Mouse (Mus musculus): ENCODE measurements around the gene Msto1. TPM values are rescaled to one million over a fixed set of nuclear protein-coding genes. Genes with fewer than 3 reads are reported as not detected.
"Not testable (repeated sequence)": the region's sequence is repeated elsewhere in the genome, so short reads cannot be mapped to it uniquely, and the experiment has no call there.

The Msto1 gene
- polyA plus RNA-seq, 1 experiment from 2014 or later, result 53.5 TPM

DNA sequence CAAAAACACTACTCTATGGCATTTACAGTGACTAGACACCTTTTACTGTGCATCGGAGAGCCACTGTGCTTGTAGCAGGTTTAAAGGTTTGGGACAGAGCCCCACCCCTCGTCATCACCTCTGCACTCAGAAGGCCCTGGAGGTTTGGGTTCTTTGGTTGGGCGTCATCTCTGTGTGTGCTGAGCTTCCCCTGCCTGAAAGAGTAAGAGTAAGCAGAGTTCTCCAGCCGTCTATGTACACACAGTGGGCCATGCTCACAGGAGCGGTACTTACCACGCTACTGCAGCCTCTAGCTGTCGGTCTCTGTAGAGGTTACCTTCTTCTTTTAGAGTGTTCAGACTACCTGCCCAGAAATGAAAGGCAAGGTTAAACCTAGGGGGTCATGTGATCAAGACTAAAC, 1.2 kb downstream of the Msto1 start:
- H3K27me3 ChIP-seq (ENCODE audit: control insufficient read depth, insufficient read depth, low read length), result no peaks in the 10 kb centered on the region
- peak overlapping the region; percentile 68; the same call in 1 of the 2 replicates for H3K4me3 ChIP-seq (ENCODE audit: low read depth, low read length)
- H3K27ac ChIP-seq (ENCODE audit: low read depth, low read length), result no peak overlapping the region
- no peak for ATAC-seq (replicated peaks; ENCODE audit: low FRiP score)
- no peak for DNase-seq (ENCODE audit: low spot score)
- H3K4me2 ChIP-seq (ENCODE audit: low read depth, low read length, severe bottlenecking), result no peak overlapping the region; the same call in 1 of the 2 replicates
- peaks cover 20% of the 10 kb centered on the region; the same call in 1 of the 2 replicates for H3K36me3 ChIP-seq (ENCODE audit: control insufficient read depth, insufficient read depth, low read length)
- 95% methylated on average over 7 of the region's 7 CpGs for WGBS
- no peaks in the 10 kb centered on the region; the same call in 1 of the 2 replicates for H3K4me1 ChIP-seq (replicated peaks; ENCODE audit: control insufficient read depth, insufficient read depth, low read length)
- H3K9me3 ChIP-seq (ENCODE audit: control insufficient read depth, low read length), result no peaks in the 10 kb centered on the region
- H3K9ac ChIP-seq (ENCODE audit: low read length), result no peak overlapping the region

DNA sequence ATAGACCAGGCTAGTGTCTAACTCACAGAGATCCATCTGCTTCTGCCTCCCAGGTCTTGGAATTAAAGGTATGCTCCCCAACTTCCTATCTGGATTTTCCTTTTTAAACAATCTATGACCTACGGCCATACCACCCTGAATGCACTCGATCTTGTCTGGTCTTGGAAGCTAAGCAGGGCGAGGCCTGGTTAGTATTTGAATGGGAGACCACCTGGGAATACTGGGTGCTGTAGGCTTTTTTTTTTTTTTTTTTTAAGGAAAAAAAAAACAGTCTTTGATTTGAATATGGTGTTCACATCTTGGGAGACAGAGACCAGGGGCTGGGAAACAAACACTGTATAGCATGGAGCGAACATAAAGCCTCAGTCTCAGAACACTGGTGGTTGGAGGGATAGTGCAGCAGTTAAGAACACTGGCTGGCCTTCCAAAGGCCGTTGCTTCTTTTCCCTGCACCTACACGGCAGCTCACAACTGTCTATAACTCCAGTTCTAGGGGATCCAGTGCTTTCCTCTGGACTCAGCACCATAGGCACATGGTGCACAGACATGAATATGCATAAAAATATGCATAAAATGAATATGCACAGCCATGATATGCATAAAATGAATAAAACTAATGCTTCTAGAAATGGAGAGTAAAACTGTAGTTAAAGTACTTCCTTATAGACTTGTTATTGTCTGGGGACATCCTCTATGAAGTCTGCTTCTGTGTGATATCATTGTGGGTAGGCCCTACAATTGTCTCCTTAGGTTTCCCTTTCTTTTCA, 7.2 kb downstream of the Msto1 start:
- WGBS, result 84% methylated on average over 6 of the region's 6 CpGs
- H3K4me2 ChIP-seq (ENCODE audit: low read depth, low read length, severe bottlenecking), result no peak overlapping the region
- no peaks in the 10 kb centered on the region for H3K27me3 ChIP-seq (ENCODE audit: control insufficient read depth, insufficient read depth, low read length)
- H3K9ac ChIP-seq (ENCODE audit: low read length), result no peak overlapping the region
- peaks cover 32% of the 10 kb centered on the region for H3K36me3 ChIP-seq (ENCODE audit: control insufficient read depth, insufficient read depth, low read length)
- H3K9me3 ChIP-seq (ENCODE audit: control insufficient read depth, low read length), result no peaks in the 10 kb centered on the region
- no peak overlapping the region for H3K4me3 ChIP-seq (ENCODE audit: low read depth, low read length)
- no peak overlapping the region for H3K27ac ChIP-seq (ENCODE audit: low read depth, low read length)
- H3K4me1 ChIP-seq (replicated peaks; ENCODE audit: control insufficient read depth, insufficient read depth, low read length), result no peaks in the 10 kb centered on the region
- DNase-seq (ENCODE audit: low spot score) (no peak), ATAC-seq (replicated peaks; ENCODE audit: low FRiP score) (no peak)

DNA sequence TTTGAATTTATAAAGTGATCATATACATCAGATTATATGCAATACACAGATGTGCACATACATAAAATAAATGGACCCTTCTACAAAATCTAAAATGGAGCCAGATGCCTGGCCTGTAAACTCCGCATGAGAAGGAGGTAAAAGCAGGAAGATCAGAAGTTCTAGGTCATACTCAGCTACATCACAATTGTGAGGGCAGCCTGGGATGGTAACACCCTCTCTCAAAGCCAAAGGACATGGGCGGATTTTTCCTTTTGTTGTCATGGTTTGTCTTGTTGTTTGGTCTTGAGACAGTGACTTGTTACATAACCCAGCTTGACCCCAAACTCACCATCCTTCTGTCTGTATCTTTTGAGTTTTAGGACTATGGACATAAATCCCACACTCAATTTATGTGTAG, 8.1 kb downstream of the Msto1 start:
- no peak for DNase-seq (ENCODE audit: low spot score)
- WGBS, result 92% methylated on average over 2 of the region's 2 CpGs

DNA sequence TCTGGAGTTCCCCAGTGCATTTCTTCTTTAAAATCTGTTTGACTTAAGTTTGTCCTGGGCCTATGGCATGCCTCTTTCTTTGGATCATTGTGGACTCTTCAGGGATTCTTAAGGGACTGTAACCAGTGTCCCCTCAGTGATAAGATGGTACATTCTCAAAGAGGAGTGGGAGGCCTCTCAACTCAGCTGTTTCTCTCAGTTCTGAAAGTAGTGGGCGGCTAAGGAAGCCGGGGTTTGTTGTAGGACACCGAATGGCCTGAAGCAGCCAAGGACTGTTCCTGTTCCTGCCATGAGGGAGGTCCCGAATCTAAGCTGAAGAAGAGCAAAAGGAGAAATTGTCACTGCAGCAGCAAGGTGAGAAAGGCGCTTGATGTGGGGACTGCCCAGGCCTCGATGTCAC, 8.6 kb downstream of the Msto1 start:
- WGBS, result 88% methylated on average over 6 of the region's 6 CpGs
- DNase-seq (ENCODE audit: low spot score) (no peak), ATAC-seq (replicated peaks; ENCODE audit: low FRiP score) (no peak)
- H3K27me3 ChIP-seq (ENCODE audit: control insufficient read depth, insufficient read depth, low read length), result no peaks in the 10 kb centered on the region
- H3K9ac ChIP-seq (ENCODE audit: low read length), result no peak overlapping the region
- no peaks in the 10 kb centered on the region for H3K9me3 ChIP-seq (ENCODE audit: control insufficient read depth, low read length)
- no peak overlapping the region for H3K4me2 ChIP-seq (ENCODE audit: low read depth, low read length, severe bottlenecking)
- no peak overlapping the region for H3K4me3 ChIP-seq (ENCODE audit: low read depth, low read length)
- no peaks in the 10 kb centered on the region for H3K4me1 ChIP-seq (replicated peaks; ENCODE audit: control insufficient read depth, insufficient read depth, low read length)
- H3K36me3 ChIP-seq (ENCODE audit: control insufficient read depth, insufficient read depth, low read length), result peaks cover 27% of the 10 kb centered on the region
- no peak overlapping the region for H3K27ac ChIP-seq (ENCODE audit: low read depth, low read length)

More for the DNA sequence above, 8.1 kb downstream of the Msto1 start:
- Histone ChIP-seq H3K27ac (ENCODE audit: low read depth, low read length) (no peak overlapping the region), H3K4me1 (replicated peaks; ENCODE audit: control insufficient read depth, insufficient read depth, low read length) (no peaks in the 10 kb centered on the region), H3K4me3 (ENCODE audit: low read depth, low read length) (no peak overlapping the region), H3K36me3 (ENCODE audit: control insufficient read depth, insufficient read depth, low read length) (peaks cover 30% of the 10 kb centered on the region), H3K27me3 (ENCODE audit: control insufficient read depth, insufficient read depth, low read length) (no peaks in the 10 kb centered on the region), H3K9me3 (ENCODE audit: control insufficient read depth, low read length) (no peaks in the 10 kb centered on the region), H3K9ac (ENCODE audit: low read length) (no peak overlapping the region), H3K4me2 (ENCODE audit: low read depth, low read length, severe bottlenecking) (no peak overlapping the region)
- no peak for ATAC-seq (replicated peaks; ENCODE audit: low FRiP score)

DNA sequence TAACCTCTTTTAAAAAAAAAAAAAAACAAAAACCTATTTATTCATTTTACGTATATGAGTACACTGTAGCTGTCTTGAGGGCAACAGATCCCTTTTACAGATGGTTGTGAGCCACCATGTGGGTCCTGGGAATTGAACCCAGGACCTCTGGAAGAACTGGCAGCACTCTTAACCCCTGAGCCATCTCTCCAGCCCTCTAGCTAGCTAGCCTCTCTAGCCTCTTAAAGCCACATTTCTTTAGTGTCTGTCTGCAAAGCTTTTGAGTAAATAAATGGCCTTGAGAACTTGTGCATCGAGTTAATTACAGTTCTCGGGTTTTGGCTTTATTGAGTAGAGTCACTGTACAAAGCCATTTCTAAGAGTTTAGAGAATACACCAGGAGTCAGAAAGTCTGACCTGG, 9.0 kb downstream of the Msto1 start:
- H3K9me3 ChIP-seq (ENCODE audit: control insufficient read depth, low read length), result no peaks in the 10 kb centered on the region
- no peaks in the 10 kb centered on the region for H3K27me3 ChIP-seq (ENCODE audit: control insufficient read depth, insufficient read depth, low read length)
- H3K4me2 ChIP-seq (ENCODE audit: low read depth, low read length, severe bottlenecking), result no peak overlapping the region
- DNase-seq (ENCODE audit: low spot score) (no peak), ATAC-seq (replicated peaks; ENCODE audit: low FRiP score) (no peak)
- WGBS, result 93% methylated on average over 3 of the region's 3 CpGs
- H3K36me3 ChIP-seq (ENCODE audit: control insufficient read depth, insufficient read depth, low read length), result peaks cover 27% of the 10 kb centered on the region
- no peaks in the 10 kb centered on the region for H3K4me1 ChIP-seq (replicated peaks; ENCODE audit: control insufficient read depth, insufficient read depth, low read length)
- no peak overlapping the region for H3K4me3 ChIP-seq (ENCODE audit: low read depth, low read length)
- H3K27ac ChIP-seq (ENCODE audit: low read depth, low read length), result no peak overlapping the region
- no peak overlapping the region for H3K9ac ChIP-seq (ENCODE audit: low read length)

- H3K36me3 ChIP-seq (ENCODE audit: control insufficient read depth, insufficient read depth, low read length); H3K27ac ChIP-seq (ENCODE audit: low read depth, low read length); H3K4me1 ChIP-seq (replicated peaks; ENCODE audit: control insufficient read depth, insufficient read depth, low read length); H3K4me2 ChIP-seq (ENCODE audit: low read depth, low read length, severe bottlenecking); H3K27me3 ChIP-seq (ENCODE audit: control insufficient read depth, insufficient read depth, low read length); H3K9ac ChIP-seq (ENCODE audit: low read length); ATAC-seq (replicated peaks; ENCODE audit: low FRiP score); H3K4me3 ChIP-seq (ENCODE audit: low read depth, low read length); H3K9me3 ChIP-seq (ENCODE audit: control insufficient read depth, low read length): not testable (repeated sequence)
- 93% methylated on average over 7 of the region's 7 CpGs for WGBS
- DNase-seq (ENCODE audit: low spot score), result peak; percentile 28
Measured at GRCm38 (mm10) chr3:88893011-88893410, 20.8 kb downstream of the Msto1 start.

- not testable (repeated sequence) for H3K4me1 ChIP-seq (replicated peaks; ENCODE audit: control insufficient read depth, insufficient read depth, low read length); H3K4me2 ChIP-seq (ENCODE audit: low read depth, low read length, severe bottlenecking); H3K9me3 ChIP-seq (ENCODE audit: control insufficient read depth, low read length); H3K9ac ChIP-seq (ENCODE audit: low read length); H3K36me3 ChIP-seq (ENCODE audit: control insufficient read depth, insufficient read depth, low read length); H3K4me3 ChIP-seq (ENCODE audit: low read depth, low read length); DNase-seq (ENCODE audit: low spot score); ATAC-seq (replicated peaks; ENCODE audit: low FRiP score); H3K27me3 ChIP-seq (ENCODE audit: control insufficient read depth, insufficient read depth, low read length); H3K27ac ChIP-seq (ENCODE audit: low read depth, low read length)
- WGBS, result 93% methylated on average over 4 of the region's 4 CpGs
Measured at GRCm38 (mm10) chr3:88882536-88882935, 31.3 kb downstream of the Msto1 start.

GRCm38 (mm10) chr3:88868449-88868848, 45.4 kb downstream of the Msto1 start:
- H3K27ac ChIP-seq (ENCODE audit: low read depth, low read length), result not testable (repeated sequence)

GRCm38 (mm10) chr3:88867177-88867576, 46.6 kb downstream of the Msto1 start:
- not testable (repeated sequence) for H3K4me2 ChIP-seq (ENCODE audit: low read depth, low read length, severe bottlenecking); H3K4me3 ChIP-seq (ENCODE audit: low read depth, low read length); H3K4me1 ChIP-seq (replicated peaks; ENCODE audit: control insufficient read depth, insufficient read depth, low read length); H3K36me3 ChIP-seq (ENCODE audit: control insufficient read depth, insufficient read depth, low read length); H3K27me3 ChIP-seq (ENCODE audit: control insufficient read depth, insufficient read depth, low read length); ATAC-seq (replicated peaks; ENCODE audit: low FRiP score); H3K9me3 ChIP-seq (ENCODE audit: control insufficient read depth, low read length); DNase-seq (ENCODE audit: low spot score); H3K27ac ChIP-seq (ENCODE audit: low read depth, low read length); H3K9ac ChIP-seq (ENCODE audit: low read length)
- WGBS, result no CpG with 5 or more reads among the region's 8 CpGs

More at GRCm38 (mm10) chr3:88868449-88868848, 45.4 kb downstream of the Msto1 start:
- H3K36me3 ChIP-seq (ENCODE audit: control insufficient read depth, insufficient read depth, low read length); ATAC-seq (replicated peaks; ENCODE audit: low FRiP score); H3K9ac ChIP-seq (ENCODE audit: low read length); H3K4me2 ChIP-seq (ENCODE audit: low read depth, low read length, severe bottlenecking); H3K9me3 ChIP-seq (ENCODE audit: control insufficient read depth, low read length); H3K4me1 ChIP-seq (replicated peaks; ENCODE audit: control insufficient read depth, insufficient read depth, low read length); DNase-seq (ENCODE audit: low spot score); H3K27me3 ChIP-seq (ENCODE audit: control insufficient read depth, insufficient read depth, low read length); H3K4me3 ChIP-seq (ENCODE audit: low read depth, low read length): not testable (repeated sequence)
- no CpG with 5 or more reads among the region's 4 CpGs for WGBS
